Mouse (Mus musculus) E14TG2a.4 (cell line): ENCODE data around the gene Bdh1.

Experiments
- CTCF ChIP-seq: conservative IDR thresholded peaks from 2 replicates; pipeline ENCODE4 v1.5.1; 2014; ENCODE audit warnings: low read length
- NANOG ChIP-seq: IDR thresholded peaks from 2 replicates; pipeline ENCODE4 v1.6.1; 2014; ENCODE audit warnings: borderline replicate concordance, low read length, mixed read lengths

GRCm38 (mm10) chr16:31473226-31473625 is 51.1 kb downstream of the Bdh1 start:
- TF ChIP-seq CTCF (no peak), NANOG (no peak)
